Mouse (Mus musculus) intestine, embryonic 16.5 days (tissue): ENCODE measurements around the gene Atxn2. TPM values are rescaled to one million over a fixed set of nuclear protein-coding genes. Genes with fewer than 3 reads are reported as not detected.
"Not testable (repeated sequence)": the region's sequence is repeated elsewhere in the genome, so short reads cannot be mapped to it uniquely, and the experiment has no call there.

Source experiments
- ATAC-seq: fragments of 200-750 bp; cut with Nextera tagmentation; 2 replicates; pipeline ENCODE4 v1.8.0; 2017; ENCODE audit warnings: moderate TSS enrichment, moderate library complexity
- H3K27ac ChIP-seq: fragments of 300-500 bp; sonication (generic); 2 replicates; pipeline ENCODE4 v1.5.1; 2014; ENCODE audit warnings: mild to moderate bottlenecking, low read length
- H3K27me3 ChIP-seq: fragments of 300-500 bp; sonication (generic); replicated peaks from 2 replicates; pipeline ENCODE4 v1.6.1; 2014; ENCODE audit warnings: low read length, control low read depth, mixed read lengths; ENCODE audit not compliant: control insufficient read depth, insufficient read depth
- H3K36me3 ChIP-seq: fragments of 300-500 bp; sonication (generic); 2 replicates; pipeline ENCODE4 v1.6.1; 2014; ENCODE audit warnings: low read length, control low read depth; ENCODE audit not compliant: control insufficient read depth, insufficient read depth
- H3K4me1 ChIP-seq: fragments of 300-500 bp; sonication (generic); 2 replicates; pipeline ENCODE4 v1.6.1; 2014; ENCODE audit warnings: low read length, control low read depth, mixed read lengths; ENCODE audit not compliant: control insufficient read depth, insufficient read depth
- H3K4me2 ChIP-seq: fragments of 300-500 bp; sonication (generic); 2 replicates; pipeline ENCODE4 v1.6.1; 2014; ENCODE audit warnings: low read depth, low read length, control low read depth
- H3K4me3 ChIP-seq: fragments of 300-500 bp; sonication (generic); 2 replicates; pipeline ENCODE4 v1.5.1; 2014; ENCODE audit warnings: mild to moderate bottlenecking, low read length
- H3K9ac ChIP-seq: fragments of 300-500 bp; sonication (generic); 2 replicates; pipeline ENCODE4 v1.6.1; 2014; ENCODE audit warnings: low read depth, low read length
- H3K9me3 ChIP-seq: fragments of 300-500 bp; sonication (generic); 2 replicates; pipeline ENCODE4 v1.6.1; 2016; ENCODE audit warnings: low read length, control low read depth; ENCODE audit not compliant: control insufficient read depth
- WGBS: fragments of 180-500 bp; shearing (Covaris S2); extraction: QIAGEN DNeasy Blood & Tissue Kit; methylation state at CpG from one replicate; pipeline ENCODE4 v1.1.7; 2014; 5-methylcytosine and 5-hydroxymethylcytosine counted together
- polyA plus RNA-seq: library from polyadenylated mRNA; unstranded; fragments of >200 nt; fragmentation: Nextera tagmentation; extraction: Ambion mirVana; gene quantifications from 2 replicates; pipeline ENCODE4 v1.2.1, GENCODE M21; 2015

Atxn2 gene
- polyA plus RNA-seq, 1 experiment from 2014 or later: 30.7 TPM

DNA sequence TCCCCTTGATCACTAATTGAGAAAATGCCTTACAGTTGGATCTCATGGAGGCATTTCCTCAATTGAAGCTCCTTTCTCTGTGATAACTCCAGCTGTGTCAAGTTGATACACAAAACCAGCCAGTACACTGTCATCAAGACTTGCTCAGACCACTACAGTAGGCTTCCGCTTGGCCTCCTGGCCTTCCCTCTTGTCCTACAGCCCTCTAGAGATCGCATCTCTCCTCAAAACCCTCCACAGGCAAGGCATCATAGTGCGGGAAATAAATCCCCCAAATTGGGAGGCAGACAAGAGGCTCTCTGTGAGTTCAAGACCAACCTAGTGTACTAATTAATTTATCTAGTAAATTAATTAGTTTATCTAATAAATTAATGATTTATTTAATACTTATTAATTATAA, 136.1 kb downstream of the Atxn2 start:
- peaks cover 26% of the 10 kb centered on the region for H3K4me1 ChIP-seq
- WGBS: 87% methylated on average over 3 of the region's 3 CpGs
- H3K4me2 ChIP-seq, H3K27me3 ChIP-seq, H3K4me3 ChIP-seq, H3K9me3 ChIP-seq, H3K27ac ChIP-seq, H3K36me3 ChIP-seq, H3K9ac ChIP-seq, ATAC-seq: not testable (repeated sequence)

DNA sequence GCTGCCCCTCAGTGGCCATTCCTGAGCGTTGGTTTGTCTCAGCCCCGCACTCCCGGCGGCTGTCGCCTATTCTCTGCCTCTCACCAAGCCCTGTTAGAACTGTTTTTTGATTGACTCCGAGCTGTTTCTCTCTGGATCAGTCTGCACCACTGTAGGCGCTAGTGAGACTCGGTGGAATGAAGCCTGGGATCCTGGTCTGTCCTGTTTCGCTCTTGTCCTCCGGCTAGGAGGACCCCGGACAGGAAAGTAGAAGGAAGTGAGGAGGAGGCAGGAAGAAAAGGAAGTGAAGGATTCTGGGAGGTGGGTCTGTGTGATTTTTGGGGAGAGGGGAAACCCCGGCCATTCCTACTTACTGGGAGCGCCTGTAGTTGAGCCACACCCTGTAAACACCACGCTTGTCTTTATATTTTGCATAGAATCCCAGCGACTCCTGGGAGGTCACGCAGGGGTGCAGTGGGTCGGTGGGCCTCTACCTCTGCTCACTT, 136.9 kb downstream of the Atxn2 start:
- H3K4me3 ChIP-seq: peak overlapping the region; percentile 87
- H3K4me1 ChIP-seq: peaks cover 25% of the 10 kb centered on the region
- no peaks in the 10 kb centered on the region for H3K27me3 ChIP-seq
- H3K9me3 ChIP-seq: no peaks in the 10 kb centered on the region
- peak; percentile 41 for ATAC-seq
- peak overlapping the region; percentile 91 for H3K9ac ChIP-seq
- WGBS: under 1% methylated on average over 17 of the region's 17 CpGs
- peaks cover 8% of the 10 kb centered on the region for H3K36me3 ChIP-seq
- peak overlapping the region; percentile 78 for H3K4me2 ChIP-seq
- peak overlapping the region; percentile 80 for H3K27ac ChIP-seq

DNA sequence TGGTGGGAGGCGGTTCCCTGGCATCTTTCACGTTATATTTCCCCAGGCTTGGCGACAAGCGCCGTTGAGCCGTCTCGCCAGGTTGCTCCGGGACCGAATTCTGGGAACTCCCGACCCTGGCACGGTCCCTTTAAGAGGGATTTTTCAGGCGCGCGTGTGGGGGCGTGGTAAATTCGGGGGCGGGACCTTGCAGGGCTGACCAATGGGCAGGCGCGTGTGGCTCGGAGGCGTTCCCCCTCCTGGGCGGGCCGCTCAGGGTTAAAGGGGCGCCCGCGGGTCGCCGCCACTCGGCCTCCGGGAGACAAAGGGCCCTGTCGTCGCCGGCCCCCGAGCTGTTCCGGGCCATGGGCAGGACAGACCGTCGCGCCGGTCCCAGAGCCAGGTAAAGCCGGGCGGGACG, 137.6 kb downstream of the Atxn2 start, which contains the start of gene Pheta1:
Gene Pheta1 (plus strand): TSS at position 242 of the 400 bp plus-strand sequence.
- Histone ChIP-seq H3K9ac (peak within 1 kb of the TSS; percentile 91), H3K27ac (peak within 1 kb of the TSS; percentile 80), H3K4me3 (peak within 1 kb of the TSS; percentile 87), H3K4me1 (peaks cover 31% of the 10 kb centered on the region), H3K27me3 (no peaks in the 10 kb centered on the region), H3K9me3 (no peaks in the 10 kb centered on the region), H3K36me3 (peaks cover 14% of the 10 kb centered on the region), H3K4me2 (peak within 1 kb of the TSS; percentile 78)
- WGBS: 0% methylated on average over 41 of the region's 42 CpGs
- peak; percentile 83 for ATAC-seq

DNA sequence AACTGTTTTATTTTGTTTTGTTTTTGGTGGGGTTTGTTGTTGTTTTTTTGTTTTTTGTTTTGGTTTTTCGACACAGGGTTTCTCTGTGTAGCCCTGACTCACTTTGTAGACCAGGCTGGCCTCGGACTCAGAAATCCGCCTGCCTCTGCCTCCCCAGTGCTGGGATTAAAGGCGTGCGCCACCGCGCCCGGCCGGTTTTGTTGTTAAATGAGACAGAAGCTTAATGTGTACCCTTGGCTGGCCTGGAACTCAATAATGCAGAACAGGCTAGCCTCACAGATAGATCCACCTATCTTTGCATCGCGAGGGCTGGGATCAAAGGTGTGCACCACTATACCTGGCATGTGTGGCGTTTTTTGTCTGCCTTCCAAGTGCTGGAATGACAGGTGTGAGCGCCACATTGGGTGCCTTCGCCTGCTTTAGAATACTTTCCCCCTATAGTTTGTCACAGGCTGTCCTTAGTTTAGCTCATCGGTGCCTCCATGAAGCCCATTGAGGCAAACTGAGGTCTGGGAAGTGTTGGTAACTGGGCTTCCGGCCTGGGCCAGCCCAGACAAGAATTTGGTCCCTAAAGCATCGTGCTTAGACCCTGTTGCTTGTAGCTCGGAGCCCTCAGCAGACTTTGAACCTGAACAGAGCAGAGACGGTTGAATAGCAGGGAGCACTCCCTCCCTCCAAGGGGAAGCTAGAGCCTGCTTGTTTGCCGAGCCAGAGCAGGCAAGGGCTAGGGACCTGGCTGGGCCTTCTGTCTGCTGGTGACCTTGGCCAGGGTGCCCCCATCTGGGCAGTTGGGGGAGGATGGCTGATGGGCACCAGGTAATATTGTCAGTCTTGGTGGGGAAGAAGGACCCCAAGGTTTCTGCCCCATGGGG, 138.6 kb downstream of the Atxn2 start:
- Histone ChIP-seq H3K27me3 (no peaks in the 10 kb centered on the region), H3K4me1 (peaks cover 41% of the 10 kb centered on the region), H3K4me2 (peak overlapping the region; percentile 62), H3K36me3 (peaks cover 15% of the 10 kb centered on the region), H3K9me3 (no peaks in the 10 kb centered on the region), H3K9ac (peak overlapping the region; percentile 91), H3K4me3 (peak overlapping the region; percentile 87), H3K27ac (peak overlapping the region; percentile 80)
- peak; percentile 32 for ATAC-seq
- WGBS: 29% methylated on average over 20 of the region's 20 CpGs

DNA sequence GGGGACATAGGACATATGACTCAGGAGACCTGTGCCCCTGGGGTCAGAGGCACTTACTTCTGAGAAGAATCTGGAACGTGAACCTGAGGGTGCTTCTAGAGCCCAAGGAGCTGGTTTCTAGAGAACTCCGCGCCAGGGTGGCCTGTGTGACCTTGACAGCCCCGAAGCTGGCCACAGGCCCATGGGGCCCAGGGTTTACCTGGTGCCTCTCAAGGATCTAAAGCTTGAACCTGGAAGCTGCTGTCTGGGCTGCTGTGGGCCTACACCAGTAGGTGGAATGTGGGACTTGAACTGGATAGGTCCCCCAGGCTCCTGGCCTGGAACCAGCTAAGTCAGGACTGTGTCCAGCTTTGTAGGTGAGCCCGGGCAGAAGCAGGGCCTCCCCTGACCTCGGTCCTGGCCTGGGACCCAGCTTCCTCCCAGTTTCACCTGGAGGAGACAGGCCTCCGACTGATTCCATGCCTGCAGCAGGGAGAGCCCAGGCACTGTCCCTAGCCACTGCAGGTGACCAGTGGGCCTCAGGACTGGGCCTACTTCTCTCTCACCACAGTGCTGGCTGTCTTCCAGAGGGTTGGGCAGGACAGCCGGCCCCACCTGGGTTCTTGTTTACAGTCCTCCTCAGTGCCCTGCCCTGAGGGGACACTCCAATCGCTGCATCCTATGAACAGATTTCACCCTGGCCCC, 142.4 kb downstream of the Atxn2 start:
- no peak overlapping the region for H3K4me3 ChIP-seq
- H3K9ac ChIP-seq: peak overlapping the region; percentile 62
- 64% methylated on average over 9 of the region's 9 CpGs for WGBS
- no peaks in the 10 kb centered on the region for H3K27me3 ChIP-seq
- H3K4me2 ChIP-seq: peak overlapping the region; percentile 16; the same call in 1 of the 2 replicates
- H3K9me3 ChIP-seq: no peaks in the 10 kb centered on the region
- peaks cover 54% of the 10 kb centered on the region for H3K4me1 ChIP-seq
- peak overlapping the region; percentile 81 for H3K27ac ChIP-seq
- ATAC-seq: peak; percentile 62
- peaks cover 15% of the 10 kb centered on the region for H3K36me3 ChIP-seq

DNA sequence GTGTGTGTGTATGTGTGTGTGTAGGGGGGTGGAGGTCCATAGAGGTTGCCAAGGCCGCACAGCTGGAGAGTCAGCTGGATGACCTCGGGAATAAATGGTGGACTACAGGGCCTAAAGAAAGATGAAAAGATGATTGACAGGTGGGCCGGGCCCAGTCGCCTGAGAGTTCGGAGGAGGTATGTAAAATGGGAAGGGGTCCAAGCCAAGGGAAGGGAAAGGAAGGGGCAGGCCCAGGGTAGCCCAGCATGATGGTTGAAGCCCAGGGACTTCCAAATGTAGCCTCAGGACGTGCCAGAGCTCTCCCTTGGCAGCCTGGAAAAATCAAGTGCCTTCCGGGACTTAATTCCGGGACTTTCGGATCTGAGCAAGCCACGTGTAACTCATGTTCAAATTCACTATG, 143.6 kb downstream of the Atxn2 start:
- Histone ChIP-seq H3K27me3 (no peaks in the 10 kb centered on the region), H3K4me3 (no peak overlapping the region), H3K4me1 (peaks cover 51% of the 10 kb centered on the region), H3K27ac (peak overlapping the region; percentile 35), H3K9ac (0 out of 2 replicates have a peak overlapping the region, but pooled peaks have one; percentile 8), H3K36me3 (peaks cover 15% of the 10 kb centered on the region), H3K9me3 (no peaks in the 10 kb centered on the region), H3K4me2 (no peak overlapping the region)
- WGBS: 78% methylated on average over 10 of the region's 10 CpGs
- ATAC-seq: no peak

DNA sequence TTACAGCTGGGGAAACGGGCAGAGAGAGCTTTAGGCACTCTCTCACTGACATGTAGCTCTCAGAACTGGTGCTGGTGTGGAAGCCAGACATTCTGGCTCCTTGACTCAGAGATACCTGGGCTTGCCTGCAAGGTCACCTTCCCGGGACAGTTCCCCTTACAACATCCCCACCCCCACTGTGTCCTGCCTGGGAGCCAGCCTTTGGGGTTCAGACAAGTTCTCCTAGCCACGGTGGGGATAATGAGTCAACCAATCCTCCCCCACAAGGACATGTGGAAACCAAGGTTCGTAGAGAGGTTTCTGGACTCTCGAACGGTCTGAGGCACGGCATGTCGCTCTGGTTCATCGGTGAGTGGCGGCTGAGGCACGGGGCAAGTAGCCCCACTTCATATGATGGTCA, 145.6 kb downstream of the Atxn2 start:
- Histone ChIP-seq H3K4me1 (peaks cover 31% of the 10 kb centered on the region), H3K9ac (0 out of 2 replicates have a peak overlapping the region, but pooled peaks have one; percentile 44), H3K9me3 (no peaks in the 10 kb centered on the region), H3K36me3 (peaks cover 19% of the 10 kb centered on the region), H3K27me3 (no peaks in the 10 kb centered on the region), H3K4me3 (no peak overlapping the region), H3K27ac (peak overlapping the region; percentile 68), H3K4me2 (no peak overlapping the region)
- WGBS: 85% methylated on average over 11 of the region's 11 CpGs
- no peak for ATAC-seq

DNA sequence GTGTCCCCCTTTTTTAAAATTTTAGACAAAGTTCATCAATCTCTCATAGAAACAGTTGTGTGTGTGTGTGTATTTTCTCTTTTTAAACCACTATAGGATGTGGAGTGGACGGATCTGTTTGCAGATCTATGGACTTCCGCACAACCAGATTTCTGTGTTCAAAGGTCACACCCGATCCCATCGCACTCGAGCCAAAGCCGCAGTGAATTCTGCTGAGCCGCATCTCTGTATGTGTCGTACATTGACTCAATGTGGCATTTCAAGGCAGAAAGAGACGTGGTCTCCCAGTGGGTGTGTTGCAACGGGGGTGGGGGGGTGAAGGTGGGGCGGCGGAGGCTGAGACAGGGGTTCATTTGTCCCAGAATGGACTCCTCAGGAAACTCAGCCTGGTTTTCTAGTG, 147.3 kb downstream of the Atxn2 start:
- Histone ChIP-seq H3K4me2 (no peak overlapping the region), H3K27me3 (no peaks in the 10 kb centered on the region), H3K4me1 (peaks cover 25% of the 10 kb centered on the region), H3K9ac (no peak overlapping the region), H3K27ac (peak overlapping the region; percentile 63), H3K36me3 (peaks cover 8% of the 10 kb centered on the region), H3K4me3 (no peak overlapping the region), H3K9me3 (no peaks in the 10 kb centered on the region)
- 72% methylated on average over 12 of the region's 12 CpGs for WGBS
- ATAC-seq: 0 out of 2 replicates have a peak, but pooled peaks have one; percentile 15

DNA sequence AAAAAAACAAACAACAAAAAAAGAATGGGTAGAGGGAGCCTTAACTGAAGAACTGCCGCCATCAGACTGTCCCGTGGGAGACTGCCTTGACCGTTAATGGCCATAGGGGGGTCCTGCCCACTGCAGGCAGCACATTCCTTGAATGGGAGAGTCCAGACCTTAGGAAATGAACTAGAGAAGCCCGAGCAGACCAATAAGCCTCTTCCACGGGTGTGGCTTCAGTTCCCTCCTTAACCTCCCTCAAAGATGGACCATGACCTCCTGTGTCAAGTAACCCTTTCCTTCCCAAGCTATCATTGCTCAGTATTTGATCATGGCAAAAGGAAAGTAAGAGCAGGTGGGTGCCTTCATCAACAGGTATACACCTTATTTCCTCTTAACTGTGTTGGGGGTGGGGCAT, 150.8 kb downstream of the Atxn2 start:
- H3K27ac ChIP-seq: no peak overlapping the region
- 45% methylated on average over 5 of the region's 5 CpGs for WGBS
- H3K27me3 ChIP-seq: no peaks in the 10 kb centered on the region
- H3K9me3 ChIP-seq: no peaks in the 10 kb centered on the region
- H3K4me3 ChIP-seq: no peak overlapping the region
- ATAC-seq: peak; percentile 54
- H3K9ac ChIP-seq: no peak overlapping the region
- H3K4me1 ChIP-seq: peaks cover 4% of the 10 kb centered on the region; the same call in 1 of the 2 replicates
- H3K36me3 ChIP-seq: peaks cover 5% of the 10 kb centered on the region; the same call in 1 of the 2 replicates
- H3K4me2 ChIP-seq: no peak overlapping the region
